Mouse (Mus musculus) neural tube, embryonic 11.5 days (tissue): ENCODE measurements around the gene Entpd1. TPM values are rescaled to one million over a fixed set of nuclear protein-coding genes. Genes with fewer than 3 reads are reported as not detected.

Source experiments
- ATAC-seq: fragments of 200-750 bp; cut with Nextera tagmentation; 2 replicates; pipeline ENCODE4 v1.8.0; 2017; ENCODE audit warnings: moderate number of reproducible peaks, mild to moderate bottlenecking, moderate TSS enrichment, moderate library complexity; ENCODE audit not compliant: insufficient read depth, low FRiP score, low TSS enrichment
- DNase-seq: peaks from one replicate; pipeline ENCODE4 v3.0.0-alpha.2; 2015; ENCODE audit warnings: low spot score
- H3K27ac ChIP-seq: fragments of 300-500 bp; sonication (generic); 2 replicates; pipeline ENCODE4 v1.5.1; 2014; ENCODE audit warnings: low read depth, mild to moderate bottlenecking, low read length
- H3K27me3 ChIP-seq: fragments of 300-500 bp; sonication (generic); 2 replicates; pipeline ENCODE4 v1.6.1; 2014; ENCODE audit warnings: mild to moderate bottlenecking, low read length, mixed read lengths; ENCODE audit not compliant: control insufficient read depth, insufficient read depth
- H3K36me3 ChIP-seq: fragments of 300-500 bp; sonication (generic); 2 replicates; pipeline ENCODE4 v1.6.1; 2014; ENCODE audit warnings: mild to moderate bottlenecking, low read length, moderate library complexity, mixed read lengths; ENCODE audit not compliant: control insufficient read depth, insufficient read depth
- H3K4me1 ChIP-seq: fragments of 300-500 bp; sonication (generic); 2 replicates; pipeline ENCODE4 v1.6.1; 2014; ENCODE audit warnings: low read length, mixed read lengths; ENCODE audit not compliant: control insufficient read depth, insufficient read depth
- H3K4me2 ChIP-seq: fragments of 300-500 bp; sonication (generic); 2 replicates; pipeline ENCODE4 v1.6.1; 2014; ENCODE audit warnings: low read depth, mild to moderate bottlenecking, moderate library complexity
- H3K4me3 ChIP-seq: fragments of 300-500 bp; sonication (generic); 2 replicates; pipeline ENCODE4 v1.5.1; 2014; ENCODE audit warnings: low read depth, low read length
- H3K9ac ChIP-seq: fragments of 300-500 bp; sonication (generic); 2 replicates; pipeline ENCODE4 v1.6.1; 2014; ENCODE audit warnings: mild to moderate bottlenecking, low read length
- H3K9me3 ChIP-seq: fragments of 300-500 bp; sonication (generic); 2 replicates; pipeline ENCODE4 v1.6.1; 2016; ENCODE audit warnings: low read length; ENCODE audit not compliant: control insufficient read depth
- WGBS: fragments of 180-500 bp; shearing (Covaris S2); extraction: QIAGEN DNeasy Blood & Tissue Kit; methylation state at CpG from one replicate; pipeline ENCODE4 v1.1.7; 2014; 5-methylcytosine and 5-hydroxymethylcytosine counted together
- polyA plus RNA-seq: library from polyadenylated mRNA; unstranded; fragments of >200 nt; fragmentation: Nextera tagmentation; extraction: Ambion mirVana; gene quantifications from 2 replicates; pipeline ENCODE4 v1.2.1, GENCODE M21; 2014

Entpd1 gene
- polyA plus RNA-seq, 1 experiment from 2014 or later: 6.6 TPM

DNA sequence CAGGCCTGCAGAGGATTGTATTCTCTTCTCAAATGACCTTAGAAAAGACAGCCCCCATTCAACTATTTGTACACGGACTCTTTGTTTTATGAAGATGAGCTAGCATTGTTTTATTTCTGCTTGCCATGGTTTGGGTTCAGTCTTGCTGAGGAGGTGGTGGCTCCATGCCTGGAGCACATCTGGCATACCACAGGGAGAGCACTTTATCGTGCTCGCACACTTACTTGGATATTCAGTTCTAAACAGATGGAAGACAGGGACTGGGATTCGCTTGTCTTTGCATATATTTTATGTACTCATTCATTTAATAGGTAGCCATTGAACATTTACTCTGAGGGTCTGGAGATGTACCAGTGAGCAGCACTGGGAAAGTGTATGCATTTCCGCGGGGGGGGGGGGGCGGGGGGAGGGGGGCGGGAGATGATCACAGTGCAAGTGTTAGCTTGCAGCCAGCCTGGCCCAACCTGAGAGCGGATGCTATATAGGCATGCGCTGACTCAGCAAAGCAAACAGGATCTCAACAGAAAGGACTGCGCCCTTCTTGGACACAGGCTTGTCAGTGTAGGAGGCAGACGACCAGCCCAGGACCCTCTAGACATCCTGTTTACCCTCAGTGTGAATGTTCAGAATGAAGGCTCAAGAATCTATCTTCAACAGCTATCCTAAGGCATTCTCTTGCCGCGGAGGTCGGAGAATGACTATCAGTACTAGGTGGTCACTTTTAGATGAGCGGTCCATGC is 100.9 kb downstream of the Entpd1 start:
- ATAC-seq: no peak
- no peak for DNase-seq
- no peak overlapping the region for H3K4me3 ChIP-seq
- 88% methylated on average over 13 of the region's 16 CpGs for WGBS
- no peak overlapping the region for H3K27ac ChIP-seq
- no peak overlapping the region for H3K4me2 ChIP-seq
- no peaks in the 10 kb centered on the region for H3K36me3 ChIP-seq
- H3K9ac ChIP-seq: no peak overlapping the region
- H3K27me3 ChIP-seq: no peaks in the 10 kb centered on the region
- H3K4me1 ChIP-seq: no peaks in the 10 kb centered on the region
- no peaks in the 10 kb centered on the region for H3K9me3 ChIP-seq

DNA sequence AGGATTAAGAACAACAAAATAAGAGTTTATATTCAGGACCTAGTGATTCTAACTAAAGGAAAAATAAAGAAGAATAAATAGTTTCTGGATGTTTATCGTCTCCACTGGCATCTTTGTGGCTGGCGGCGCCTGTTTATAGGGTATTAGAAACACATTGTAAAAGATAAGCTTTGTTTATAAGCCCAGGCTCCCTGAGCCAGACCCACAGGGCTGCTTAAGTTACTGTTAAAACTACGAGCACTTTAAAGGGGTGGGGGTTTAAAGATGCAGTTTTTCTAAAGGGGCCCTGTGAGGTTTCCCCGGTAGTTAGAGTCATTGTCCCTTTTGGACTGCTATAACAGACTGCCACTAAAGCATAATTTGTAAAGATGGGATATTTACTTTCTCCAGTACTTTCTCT is 102.5 kb downstream of the Entpd1 start:
- 74% methylated on average over 5 of the region's 5 CpGs for WGBS
- Histone ChIP-seq H3K27me3 (no peaks in the 10 kb centered on the region), H3K9me3 (no peaks in the 10 kb centered on the region), H3K36me3 (no peaks in the 10 kb centered on the region), H3K4me1 (no peaks in the 10 kb centered on the region), H3K27ac (no peak overlapping the region), H3K4me3 (no peak overlapping the region), H3K9ac (no peak overlapping the region), H3K4me2 (no peak overlapping the region)
- ATAC-seq: no peak
- no peak for DNase-seq

DNA sequence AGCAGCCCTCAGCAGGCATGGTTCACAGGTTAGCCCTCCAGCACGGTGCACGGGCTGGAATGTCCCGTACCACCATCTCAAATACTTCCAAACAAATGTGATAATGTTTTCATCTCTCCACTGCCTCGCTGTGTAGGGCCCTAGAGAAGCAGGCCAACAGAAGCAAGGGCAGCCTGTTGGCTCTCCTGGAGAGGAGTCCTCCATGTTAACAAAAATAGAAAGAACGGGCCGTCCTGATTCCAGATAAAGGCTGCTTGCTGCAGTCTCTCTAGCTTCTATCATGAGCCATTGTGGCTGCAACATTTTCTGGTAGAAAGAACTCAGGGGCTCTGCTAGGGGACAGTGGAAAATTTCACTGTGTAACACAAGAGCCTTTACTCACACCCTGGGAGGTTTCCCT is 104.8 kb downstream of the Entpd1 start:
- H3K36me3 ChIP-seq: no peaks in the 10 kb centered on the region

DNA sequence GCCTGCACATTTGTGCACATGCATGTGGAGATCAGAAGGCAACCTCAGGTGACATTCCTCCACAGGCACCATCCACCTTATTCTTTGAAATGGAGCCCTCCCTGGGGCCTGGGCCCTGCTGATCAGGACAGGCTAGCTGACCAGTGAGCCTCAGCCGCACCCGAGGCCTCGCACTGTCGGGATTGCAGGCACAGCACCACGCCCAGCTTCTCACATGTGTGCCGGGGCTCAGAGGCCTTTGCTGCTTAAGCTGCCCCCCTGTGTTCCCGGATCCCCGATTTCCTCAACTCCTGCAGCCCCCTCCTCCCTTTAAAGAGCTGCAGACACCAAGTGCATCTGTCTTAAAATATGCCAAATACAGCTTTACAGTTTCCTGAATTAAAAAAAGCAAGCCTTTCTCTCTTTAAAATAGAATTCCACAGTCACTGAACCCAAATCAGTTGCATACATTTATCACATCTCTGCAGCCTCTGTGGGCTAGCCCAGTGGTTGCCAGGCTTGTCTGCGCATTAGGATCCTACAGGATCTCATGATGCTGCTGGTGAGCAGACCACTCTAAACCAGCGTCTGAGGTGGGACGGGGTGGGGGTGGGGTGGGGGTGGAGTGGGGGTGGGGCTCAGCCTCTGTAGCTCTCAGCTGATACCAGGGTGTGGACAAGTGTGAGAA is 107.4 kb downstream of the Entpd1 start:
- ATAC-seq (no peak), DNase-seq (no peak)
- H3K4me3 ChIP-seq: no peak overlapping the region
- no peaks in the 10 kb centered on the region for H3K36me3 ChIP-seq
- H3K27ac ChIP-seq: no peak overlapping the region
- H3K27me3 ChIP-seq: no peaks in the 10 kb centered on the region
- WGBS: 63% methylated on average over 11 of the region's 11 CpGs
- no peaks in the 10 kb centered on the region for H3K9me3 ChIP-seq
- H3K4me2 ChIP-seq: no peak overlapping the region
- no peaks in the 10 kb centered on the region for H3K4me1 ChIP-seq
- H3K9ac ChIP-seq: no peak overlapping the region

More for the DNA sequence above, 104.8 kb downstream of the Entpd1 start:
- no peaks in the 10 kb centered on the region for H3K27me3 ChIP-seq
- no peak overlapping the region for H3K4me2 ChIP-seq
- no peaks in the 10 kb centered on the region for H3K4me1 ChIP-seq
- no peaks in the 10 kb centered on the region for H3K9me3 ChIP-seq
- H3K4me3 ChIP-seq: no peak overlapping the region
- H3K27ac ChIP-seq: no peak overlapping the region
- no peak for DNase-seq
- no peak overlapping the region for H3K9ac ChIP-seq
- no peak for ATAC-seq
- 91% methylated on average over 6 of the region's 6 CpGs for WGBS

DNA sequence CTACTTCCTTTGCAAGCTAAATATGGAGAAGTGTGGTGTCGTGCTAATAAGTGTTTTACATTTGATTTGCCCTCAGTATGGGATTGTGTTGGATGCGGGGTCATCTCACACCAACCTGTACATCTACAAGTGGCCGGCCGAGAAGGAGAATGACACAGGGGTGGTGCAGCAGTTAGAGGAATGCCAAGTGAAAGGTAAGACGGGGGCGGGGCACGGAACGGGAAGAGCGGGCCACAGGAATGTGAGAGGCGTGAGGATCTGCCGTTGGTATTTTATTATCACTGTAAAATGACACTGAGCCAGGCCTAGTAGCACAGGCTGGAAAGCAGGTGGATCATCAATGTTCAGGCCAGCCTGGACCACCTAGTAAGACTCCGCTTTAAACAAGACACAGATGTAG is 108.2 kb downstream of the Entpd1 start:
- no peaks in the 10 kb centered on the region for H3K27me3 ChIP-seq
- H3K4me2 ChIP-seq: no peak overlapping the region
- no peaks in the 10 kb centered on the region for H3K4me1 ChIP-seq
- H3K36me3 ChIP-seq: no peaks in the 10 kb centered on the region
- ATAC-seq (no peak), DNase-seq (no peak)
- WGBS: 78% methylated on average over 12 of the region's 12 CpGs
- H3K9me3 ChIP-seq: no peaks in the 10 kb centered on the region
- H3K9ac ChIP-seq: no peak overlapping the region
- no peak overlapping the region for H3K4me3 ChIP-seq
- no peak overlapping the region for H3K27ac ChIP-seq

DNA sequence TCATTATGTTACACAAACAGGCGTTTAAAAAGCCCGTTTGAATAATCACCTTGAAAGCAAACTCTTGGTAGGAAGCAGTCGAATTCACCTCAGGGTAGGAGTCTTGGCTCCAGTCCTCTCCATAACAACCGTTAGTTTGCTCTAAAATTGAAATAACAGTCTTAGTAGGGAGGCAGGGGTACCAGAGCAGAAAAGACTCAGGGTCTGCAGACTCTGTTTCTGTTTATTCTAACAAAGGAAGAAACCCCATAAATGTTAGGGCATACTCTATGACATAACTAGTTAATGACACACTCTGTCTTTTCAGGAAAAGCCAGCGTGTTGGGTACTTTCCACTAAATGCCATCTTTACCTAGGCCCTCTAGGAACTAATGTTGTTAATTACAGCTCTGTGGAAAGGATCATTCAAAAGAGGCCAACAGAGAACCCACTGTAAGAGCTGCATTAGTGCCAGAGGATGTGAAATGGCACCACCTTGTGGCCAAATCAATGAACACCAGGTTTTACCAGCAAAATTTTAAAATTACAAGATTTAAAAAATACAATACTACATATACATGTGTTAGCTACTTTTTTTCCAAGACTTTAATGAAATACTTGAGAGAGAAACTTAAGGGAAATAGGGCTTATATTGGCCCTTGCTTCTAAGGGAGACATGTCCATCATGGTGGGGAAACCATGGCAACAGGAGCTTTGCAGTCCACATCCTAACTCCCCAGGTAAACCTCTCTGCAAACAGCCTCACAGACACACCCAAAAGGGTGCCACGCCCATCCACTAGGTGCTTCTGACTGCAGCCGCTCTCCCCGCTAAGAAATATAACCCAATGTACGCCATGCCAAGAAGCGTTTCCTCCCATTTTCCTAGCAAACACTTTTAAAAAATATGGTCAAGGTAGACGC is 110.2 kb downstream of the Entpd1 start:
- Histone ChIP-seq H3K9me3 (no peaks in the 10 kb centered on the region), H3K4me3 (no peak overlapping the region), H3K36me3 (no peaks in the 10 kb centered on the region), H3K9ac (no peak overlapping the region), H3K27ac (no peak overlapping the region), H3K4me1 (no peaks in the 10 kb centered on the region), H3K4me2 (no peak overlapping the region), H3K27me3 (no peaks in the 10 kb centered on the region)
- WGBS: 61% methylated on average over 11 of the region's 11 CpGs
- DNase-seq (peak; percentile 57), ATAC-seq (peak; percentile 60; the same call in 1 of the 2 replicates)

DNA sequence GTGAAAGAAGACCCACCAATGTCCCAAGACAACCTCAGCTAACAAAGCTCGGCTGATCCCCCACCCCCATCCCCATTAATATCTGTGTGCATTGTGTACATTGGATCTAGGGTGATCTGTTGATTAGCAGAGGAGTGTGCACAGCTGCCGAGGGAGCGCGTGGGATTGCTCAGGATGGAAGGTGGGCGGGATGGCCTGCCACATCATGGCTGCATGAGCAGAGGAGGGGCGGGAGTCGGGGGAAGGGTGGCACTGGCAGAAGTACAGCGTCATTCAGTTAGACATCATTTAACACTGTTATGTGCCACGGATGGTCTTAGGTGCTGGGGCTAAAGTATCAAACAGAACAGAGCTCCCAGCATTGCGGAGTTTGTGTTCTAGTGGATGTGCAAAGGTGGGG is 111.3 kb downstream of the Entpd1 start:
- Histone ChIP-seq H3K4me1 (no peaks in the 10 kb centered on the region), H3K36me3 (no peaks in the 10 kb centered on the region), H3K9ac (no peak overlapping the region), H3K4me2 (no peak overlapping the region), H3K27ac (no peak overlapping the region), H3K4me3 (no peak overlapping the region), H3K27me3 (no peaks in the 10 kb centered on the region), H3K9me3 (no peaks in the 10 kb centered on the region)
- 61% methylated on average over 10 of the region's 10 CpGs for WGBS
- DNase-seq (no peak), ATAC-seq (no peak)

DNA sequence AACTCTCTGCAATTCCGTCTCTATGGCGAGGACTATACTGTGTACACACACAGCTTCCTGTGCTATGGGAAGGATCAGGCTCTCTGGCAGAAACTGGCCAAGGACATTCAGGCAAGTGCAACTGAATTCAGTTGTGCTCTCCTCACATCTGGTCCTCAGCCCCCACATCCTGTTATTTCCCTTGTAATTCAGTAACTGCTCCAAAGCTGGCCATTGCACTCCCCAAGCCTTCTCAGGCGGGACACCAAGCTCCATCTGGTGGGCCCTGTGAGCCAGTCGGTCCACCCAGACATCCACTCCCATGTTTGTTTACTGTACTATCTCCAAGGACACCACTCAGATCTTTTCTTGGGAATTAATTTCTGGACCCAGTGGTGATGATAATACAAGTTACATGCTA is 114.0 kb downstream of the Entpd1 start:
- H3K27ac ChIP-seq: no peak overlapping the region
- no peak overlapping the region for H3K4me2 ChIP-seq
- no peaks in the 10 kb centered on the region for H3K36me3 ChIP-seq
- no peaks in the 10 kb centered on the region for H3K9me3 ChIP-seq
- DNase-seq (no peak), ATAC-seq (no peak)
- H3K4me3 ChIP-seq: no peak overlapping the region
- H3K4me1 ChIP-seq: no peaks in the 10 kb centered on the region
- 70% methylated on average over 4 of the region's 4 CpGs for WGBS
- H3K9ac ChIP-seq: no peak overlapping the region
- H3K27me3 ChIP-seq: no peaks in the 10 kb centered on the region
